Mouse (Mus musculus): ENCODE data around the gene Olfr1462. TPM values are rescaled to one million over a fixed set of nuclear protein-coding genes. Genes with fewer than 3 reads are reported as not detected.

The Olfr1462 gene
- total RNA-seq (2014; fragmentation: Nextera tagmentation) (not detected in 2 replicates), total RNA-seq (2017) (0.11 and 0.52 TPM in 2 replicates), polyA plus RNA-seq (2012) (not detected in 2 replicates)

DNA sequence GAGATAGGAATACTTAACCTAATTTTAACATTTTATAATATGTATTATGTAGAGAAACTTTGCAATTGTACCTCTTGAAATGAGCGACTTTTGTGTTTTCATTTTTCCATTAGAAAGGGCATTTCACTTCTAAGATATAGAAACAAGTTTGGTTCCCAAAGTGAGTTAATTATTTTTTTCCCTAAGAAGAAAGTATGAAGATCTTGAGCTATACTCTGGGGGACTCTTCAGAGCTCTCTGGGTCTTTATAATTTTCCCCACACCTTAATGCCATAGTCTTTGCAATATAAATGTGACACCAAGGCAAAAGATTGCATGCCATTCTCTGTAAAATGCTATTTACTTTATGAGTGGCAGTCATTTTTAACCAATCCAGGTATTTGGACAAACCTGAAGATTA, at the start of gene Olfr1462:
Olfr1462 (plus strand) TSS at position 301 of the 400 bp plus-strand sequence.
- ATAC-seq (ENCODE audit: extremely low read depth, insufficient number of reproducible peaks, low FRiP score, poor library complexity, severe bottlenecking) (no peak), DNase-seq (ENCODE audit: low spot score) (no peak)
- no peaks in the 10 kb centered on the region for H3K36me3 ChIP-seq (replicated peaks)
- no peaks in the 10 kb centered on the region for H3K4me1 ChIP-seq (ENCODE audit: insufficient read depth, low read depth, low read length)
- H3K4me3 ChIP-seq (ENCODE audit: low read depth, low read length), result no peak within 1 kb of the TSS
- no peaks in the 10 kb centered on the region for H3K9me3 ChIP-seq (replicated peaks)
- TF ChIP-seq TAL1 (conservative IDR thresholded peaks at IDR 0.05; ENCODE audit: low read depth, low read length) (no peak), CTCF (IDR thresholded peaks at IDR 0.05; ENCODE audit: low read depth, low read length) (no peak), GATA2 (IDR thresholded peaks at IDR 0.05; ENCODE audit: borderline replicate concordance, low read depth, low read length) (no peak), POLR2AphosphoS5 (IDR thresholded peaks at IDR 0.05; ENCODE audit: insufficient replicate concordance, low read depth, low read length) (no peak), GATA1 (IDR thresholded peaks at IDR 0.05; ENCODE audit: borderline replicate concordance, low read length) (no peak)
- H3K27me3 ChIP-seq (ENCODE audit: insufficient read depth, low read length), result no peaks in the 10 kb centered on the region

DNA sequence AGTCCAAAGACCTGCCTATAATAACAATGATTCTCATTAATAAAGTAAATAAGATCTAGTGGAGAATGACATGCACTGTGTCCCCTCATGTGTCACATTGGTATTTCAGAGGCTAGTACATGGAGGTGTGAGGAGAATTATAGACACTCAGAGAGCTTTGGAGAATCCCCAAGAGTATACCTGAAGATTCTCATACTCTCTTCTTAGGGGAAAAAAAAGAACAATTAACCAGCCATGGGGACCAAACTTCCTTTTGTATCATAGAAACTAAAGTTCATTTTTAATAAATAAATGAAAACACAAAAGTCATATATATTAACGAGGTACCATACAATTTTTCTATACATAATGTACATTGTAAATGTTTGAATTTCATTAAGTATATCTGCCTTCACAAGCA, 36.1 kb upstream of the Olfr1462 start, which contains the start of gene Olfr1459:
Olfr1459 (minus strand) TSS at position 101 of the 400 bp plus-strand sequence.
- ATAC-seq (ENCODE audit: extremely low read depth, insufficient number of reproducible peaks, low FRiP score, poor library complexity, severe bottlenecking), result no peak

DNA sequence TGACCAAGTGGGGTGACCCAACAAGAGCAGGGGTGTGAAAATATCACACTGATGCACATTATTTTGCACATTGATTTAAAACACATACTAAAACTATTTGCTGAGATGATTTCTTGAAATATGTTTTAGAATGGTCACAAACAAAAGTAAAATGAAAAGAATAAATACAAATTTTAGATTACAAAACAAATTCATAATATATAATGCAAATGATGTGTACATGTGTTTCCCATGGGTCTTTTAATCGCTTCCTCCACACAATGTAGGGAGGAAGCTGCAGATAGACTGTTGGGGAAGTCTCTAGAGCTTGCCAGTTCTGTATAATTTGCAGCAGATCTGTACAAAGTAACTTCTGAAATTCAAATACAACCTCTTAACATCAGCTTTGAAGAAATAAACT, 22.8 kb upstream of the Olfr1462 start, which contains the start of gene Olfr1461:
Olfr1461 (plus strand) TSS at position 301 of the 400 bp plus-strand sequence.
- TF ChIP-seq TAL1 (conservative IDR thresholded peaks at IDR 0.05; ENCODE audit: low read depth, low read length) (no peak), GATA2 (IDR thresholded peaks at IDR 0.05; ENCODE audit: borderline replicate concordance, low read depth, low read length) (no peak), CTCF (IDR thresholded peaks at IDR 0.05; ENCODE audit: low read depth, low read length) (no peak), GATA1 (IDR thresholded peaks at IDR 0.05; ENCODE audit: borderline replicate concordance, low read length) (no peak), POLR2AphosphoS5 (IDR thresholded peaks at IDR 0.05; ENCODE audit: insufficient replicate concordance, low read depth, low read length) (no peak)
- ATAC-seq (ENCODE audit: extremely low read depth, insufficient number of reproducible peaks, low FRiP score, poor library complexity, severe bottlenecking), result no peak

More for the DNA sequence above, 36.1 kb upstream of the Olfr1462 start, which contains the start of gene Olfr1459:
- DNase-seq (ENCODE audit: low spot score), result no peak
- Histone ChIP-seq H3K27me3 (ENCODE audit: insufficient read depth, low read length) (no peaks in the 10 kb centered on the region), H3K4me1 (ENCODE audit: insufficient read depth, low read depth, low read length) (no peaks in the 10 kb centered on the region), H3K9me3 (replicated peaks) (no peaks in the 10 kb centered on the region), H3K4me3 (ENCODE audit: low read depth, low read length) (no peak within 1 kb of the TSS), H3K36me3 (replicated peaks) (no peaks in the 10 kb centered on the region)
- TF ChIP-seq CTCF (IDR thresholded peaks at IDR 0.05; ENCODE audit: low read depth, low read length) (no peak), GATA1 (IDR thresholded peaks at IDR 0.05; ENCODE audit: borderline replicate concordance, low read length) (no peak), GATA2 (IDR thresholded peaks at IDR 0.05; ENCODE audit: borderline replicate concordance, low read depth, low read length) (no peak)

DNA sequence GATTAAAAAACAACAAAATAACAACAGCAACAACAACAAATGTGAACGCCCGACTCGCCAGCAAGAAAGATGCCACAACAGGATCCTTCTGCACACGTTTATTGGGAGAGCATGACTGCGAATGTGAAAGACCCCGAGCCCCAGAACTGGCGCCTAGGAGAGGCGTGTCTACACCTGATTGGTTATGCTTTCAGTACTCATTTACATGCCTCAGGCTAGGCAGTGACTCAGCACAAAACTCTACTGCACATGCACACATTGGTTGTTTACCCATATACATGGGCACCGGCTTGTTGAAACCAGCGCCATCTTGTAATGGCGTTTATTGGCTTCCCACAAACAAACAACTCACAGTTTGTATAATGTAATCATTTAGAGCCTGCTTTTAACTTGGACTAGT, 36.1 kb downstream of the Olfr1462 start:
- TF ChIP-seq CTCF (IDR thresholded peaks at IDR 0.05; ENCODE audit: low read depth, low read length) (no peak), TAL1 (conservative IDR thresholded peaks at IDR 0.05; ENCODE audit: low read depth, low read length) (no peak), GATA1 (IDR thresholded peaks at IDR 0.05; ENCODE audit: borderline replicate concordance, low read length) (no peak), GATA2 (IDR thresholded peaks at IDR 0.05; ENCODE audit: borderline replicate concordance, low read depth, low read length) (no peak), POLR2AphosphoS5 (IDR thresholded peaks at IDR 0.05; ENCODE audit: insufficient replicate concordance, low read depth, low read length) (no peak)
- no peak for ATAC-seq (ENCODE audit: extremely low read depth, insufficient number of reproducible peaks, low FRiP score, poor library complexity, severe bottlenecking)

More for the DNA sequence above, 22.8 kb upstream of the Olfr1462 start, which contains the start of gene Olfr1461:
- H3K4me1 ChIP-seq (ENCODE audit: insufficient read depth, low read depth, low read length), result no peaks in the 10 kb centered on the region
- H3K27me3 ChIP-seq (ENCODE audit: insufficient read depth, low read length), result no peaks in the 10 kb centered on the region
- DNase-seq (ENCODE audit: low spot score), result no peak
- H3K4me3 ChIP-seq (ENCODE audit: low read depth, low read length), result no peak within 1 kb of the TSS
- H3K9me3 ChIP-seq (replicated peaks), result no peaks in the 10 kb centered on the region
- no peaks in the 10 kb centered on the region for H3K36me3 ChIP-seq (replicated peaks)

DNA sequence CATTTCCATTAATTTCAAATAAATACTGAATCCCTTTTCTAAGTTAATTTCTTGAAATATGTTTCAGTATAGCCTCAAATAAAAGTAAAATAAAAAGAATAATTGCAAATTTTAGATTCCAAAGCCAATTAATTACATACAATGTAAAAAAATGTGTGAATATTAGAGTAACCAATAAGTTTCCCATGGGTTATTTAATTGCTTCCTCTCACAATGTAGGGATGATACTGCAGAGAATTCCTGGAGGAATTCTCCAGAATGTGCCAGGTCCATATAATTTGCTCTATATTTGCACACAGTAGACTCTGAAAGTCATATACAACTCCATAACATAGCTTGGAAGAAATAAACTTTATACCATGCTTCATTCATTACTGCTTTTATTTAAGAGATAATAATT, 45.5 kb downstream of the Olfr1462 start, which contains the start of gene Olfr1463:
Olfr1463 (plus strand) TSS at position 301 of the 400 bp plus-strand sequence.
- Histone ChIP-seq H3K27me3 (ENCODE audit: insufficient read depth, low read length) (no peaks in the 10 kb centered on the region), H3K36me3 (replicated peaks) (no peaks in the 10 kb centered on the region), H3K9me3 (replicated peaks) (peaks cover 2% of the 10 kb centered on the region; the same call in 1 of the 2 replicates), H3K4me1 (ENCODE audit: insufficient read depth, low read depth, low read length) (no peaks in the 10 kb centered on the region), H3K4me3 (ENCODE audit: low read depth, low read length) (no peak within 1 kb of the TSS)
- ATAC-seq (ENCODE audit: extremely low read depth, insufficient number of reproducible peaks, low FRiP score, poor library complexity, severe bottlenecking), result no peak
- TF ChIP-seq GATA1 (IDR thresholded peaks at IDR 0.05; ENCODE audit: borderline replicate concordance, low read length), result no peak
- no peak for TF ChIP-seq CTCF (IDR thresholded peaks at IDR 0.05; ENCODE audit: low read depth, low read length)
- no peak for TF ChIP-seq TAL1 (conservative IDR thresholded peaks at IDR 0.05; ENCODE audit: low read depth, low read length)
- no peak for TF ChIP-seq GATA2 (IDR thresholded peaks at IDR 0.05; ENCODE audit: borderline replicate concordance, low read depth, low read length)
- TF ChIP-seq POLR2AphosphoS5 (IDR thresholded peaks at IDR 0.05; ENCODE audit: insufficient replicate concordance, low read depth, low read length), result no peak
- DNase-seq (ENCODE audit: low spot score), result no peak

More for the DNA sequence above, 36.1 kb downstream of the Olfr1462 start:
- no peaks in the 10 kb centered on the region for H3K27me3 ChIP-seq (ENCODE audit: insufficient read depth, low read length)
- H3K4me1 ChIP-seq (ENCODE audit: insufficient read depth, low read depth, low read length), result no peaks in the 10 kb centered on the region
- no peak overlapping the region for H3K4me3 ChIP-seq (ENCODE audit: low read depth, low read length)
- H3K36me3 ChIP-seq (replicated peaks), result no peaks in the 10 kb centered on the region
- DNase-seq (ENCODE audit: low spot score), result no peak
- H3K9me3 ChIP-seq (replicated peaks), result peaks cover 2% of the 10 kb centered on the region; the same call in 1 of the 2 replicates

Other genes with a start within 250 kb of the Olfr1462 start
- gene Olfr1450, start 235.5 kb upstream of the Olfr1462 start, total RNA-seq (2014; fragmentation: Nextera tagmentation), result not detected in 2 replicates
- gene Olfr1450, start 235.5 kb upstream of the Olfr1462 start, total RNA-seq (2017), result 0.16 TPM in 1 of 2 replicates, not detected in the other
- not detected in 2 replicates for gene Olfr1450, start 235.5 kb upstream of the Olfr1462 start, polyA plus RNA-seq (2012)
- gene Olfr1451, start 190.7 kb upstream of the Olfr1462 start, total RNA-seq (2014; fragmentation: Nextera tagmentation), result not detected in 2 replicates
- 0.27 TPM in 1 of 2 replicates, not detected in the other for gene Olfr1451, start 190.7 kb upstream of the Olfr1462 start, total RNA-seq (2017)
- not detected in 2 replicates for gene Olfr1451, start 190.7 kb upstream of the Olfr1462 start, polyA plus RNA-seq (2012)
- not detected in 2 replicates for gene Olfr1453, start 157.4 kb upstream of the Olfr1462 start, total RNA-seq (2014; fragmentation: Nextera tagmentation)
- 0.23 and 0.38 TPM in 2 replicates for gene Olfr1453, start 157.4 kb upstream of the Olfr1462 start, total RNA-seq (2017)
- not detected in 2 replicates for gene Olfr1453, start 157.4 kb upstream of the Olfr1462 start, polyA plus RNA-seq (2012)
- not detected in 2 replicates for gene Olfr1454, start 125.1 kb upstream of the Olfr1462 start, total RNA-seq (2014; fragmentation: Nextera tagmentation)
- 0.05 TPM in 1 of 2 replicates, not detected in the other for gene Olfr1454, start 125.1 kb upstream of the Olfr1462 start, total RNA-seq (2017)
- not detected in 2 replicates for gene Olfr1454, start 125.1 kb upstream of the Olfr1462 start, polyA plus RNA-seq (2012)
- gene Olfr1457, start 87.8 kb upstream of the Olfr1462 start, total RNA-seq (2014; fragmentation: Nextera tagmentation), result not detected in 2 replicates
- gene Olfr1457, start 87.8 kb upstream of the Olfr1462 start, total RNA-seq (2017), result 0.12 TPM in 1 of 2 replicates, not detected in the other
- not detected in 2 replicates for gene Olfr1457, start 87.8 kb upstream of the Olfr1462 start, polyA plus RNA-seq (2012)
- gene Olfr1458, start 79.0 kb upstream of the Olfr1462 start, total RNA-seq (2014; fragmentation: Nextera tagmentation), result not detected in 2 replicates
- not detected in 2 replicates for gene Olfr1458, start 79.0 kb upstream of the Olfr1462 start, total RNA-seq (2017)
- gene Olfr1458, start 79.0 kb upstream of the Olfr1462 start, polyA plus RNA-seq (2012), result not detected in 2 replicates
- not detected in 2 replicates for gene Olfr1459, start 36.2 kb upstream of the Olfr1462 start, total RNA-seq (2014; fragmentation: Nextera tagmentation)
- 0.12 and 0.27 TPM in 2 replicates for gene Olfr1459, start 36.2 kb upstream of the Olfr1462 start, total RNA-seq (2017)
- not detected in 2 replicates for gene Olfr1459, start 36.2 kb upstream of the Olfr1462 start, polyA plus RNA-seq (2012)
- not detected in 2 replicates for gene Olfr1461, start 22.7 kb upstream of the Olfr1462 start, total RNA-seq (2014; fragmentation: Nextera tagmentation)
- 0.05 TPM in 1 of 2 replicates, not detected in the other for gene Olfr1461, start 22.7 kb upstream of the Olfr1462 start, total RNA-seq (2017)
- gene Olfr1461, start 22.7 kb upstream of the Olfr1462 start, polyA plus RNA-seq (2012), result not detected in 2 replicates
- gene Olfr1463, start 45.6 kb downstream of the Olfr1462 start, total RNA-seq (2014; fragmentation: Nextera tagmentation), result not detected in 2 replicates
- gene Olfr1463, start 45.6 kb downstream of the Olfr1462 start, total RNA-seq (2017), result 0.35 TPM in 1 of 2 replicates, not detected in the other
- not detected in 2 replicates for gene Olfr1463, start 45.6 kb downstream of the Olfr1462 start, polyA plus RNA-seq (2012)
- not detected in 2 replicates for gene Olfr1465, start 129.8 kb downstream of the Olfr1462 start, total RNA-seq (2014; fragmentation: Nextera tagmentation)
- 0.12 and 0.22 TPM in 2 replicates for gene Olfr1465, start 129.8 kb downstream of the Olfr1462 start, total RNA-seq (2017)
- gene Olfr1465, start 129.8 kb downstream of the Olfr1462 start, polyA plus RNA-seq (2012), result not detected in 2 replicates
- not detected in 2 replicates for gene Olfr1466, start 153.1 kb downstream of the Olfr1462 start, total RNA-seq (2014; fragmentation: Nextera tagmentation)
- gene Olfr1466, start 153.1 kb downstream of the Olfr1462 start, total RNA-seq (2017), result 0.33 TPM in 1 of 2 replicates, not detected in the other
- not detected in 2 replicates for gene Olfr1466, start 153.1 kb downstream of the Olfr1462 start, polyA plus RNA-seq (2012)
- not detected in 2 replicates for gene Olfr1467, start 176.5 kb downstream of the Olfr1462 start, total RNA-seq (2014; fragmentation: Nextera tagmentation)
- gene Olfr1467, start 176.5 kb downstream of the Olfr1462 start, total RNA-seq (2017), result 0.05 and 0.06 TPM in 2 replicates
- gene Olfr1467, start 176.5 kb downstream of the Olfr1462 start, polyA plus RNA-seq (2012), result not detected in 2 replicates
- not detected in 2 replicates for gene Olfr1469, start 222.1 kb downstream of the Olfr1462 start, total RNA-seq (2014; fragmentation: Nextera tagmentation)
- gene Olfr1469, start 222.1 kb downstream of the Olfr1462 start, total RNA-seq (2017), result 0.16 and 0.17 TPM in 2 replicates
- not detected in 2 replicates for gene Olfr1469, start 222.1 kb downstream of the Olfr1462 start, polyA plus RNA-seq (2012)